Mouse (Mus musculus) MEL (cell line): ENCODE measurements at regions not wholly inside any gene's neighbourhood (a gene's known extent, or its start where the extent isn't known, plus 50 kb on each side); places are given as distances from the start of the nearest gene placed in this dataset.

ENCODE experiments used
- DNase-seq: peaks from one replicate; pipeline ENCODE4 v3.0.0; 2011; ENCODE audit warnings: low read depth, low spot score
- H3K27ac ChIP-seq: 2 replicates; pipeline ENCODE4 v1.5.1; 2012; ENCODE audit warnings: low read depth, mild to moderate bottlenecking, control low read depth, low read length, moderate library complexity; ENCODE audit not compliant: control insufficient read depth
- H3K27me3 ChIP-seq, 2 experiments: fragments of 150-350 bp in 1 of 2; sonication (generic) in 1 of 2; 2 replicates each; pipeline ENCODE4 v1.6.1; 2012; ENCODE audit warnings: low read length in 2 of 2, mild to moderate bottlenecking in 2 of 2, improper control_type of control experiment in 1 of 2, moderate library complexity in 1 of 2; ENCODE audit not compliant: insufficient read depth in 2 of 2, control insufficient read depth in 1 of 2
- H3K36me3 ChIP-seq, 2 experiments: 2 replicates each; pipeline ENCODE4 v1.6.1; 2012 to 2014; ENCODE audit warnings: low read length in 2 of 2, improper control_type of control experiment in 1 of 2, inconsistent platforms in 1 of 2, mild to moderate bottlenecking in 1 of 2; ENCODE audit not compliant: insufficient read depth in 2 of 2, control insufficient read depth in 1 of 2
- H3K4me1 ChIP-seq, 2 experiments: fragments of 150-350 bp in 1 of 2; sonication (generic) in 1 of 2; 2 replicates each; pipeline ENCODE4 v1.6.1; 2012; ENCODE audit warnings: low read length in 2 of 2, improper control_type of control experiment in 1 of 2, mild to moderate bottlenecking in 1 of 2; ENCODE audit not compliant: insufficient read depth in 2 of 2, control insufficient read depth in 1 of 2
- H3K4me3 ChIP-seq, 2 experiments: fragments of 150-350 bp in 1 of 2; sonication (generic) in 1 of 2; 2 replicates each; pipeline ENCODE4 v1.5.1; 2012; ENCODE audit warnings: low read depth in 2 of 2, low read length in 2 of 2, mild to moderate bottlenecking in 2 of 2, moderate library complexity in 2 of 2, control low read depth in 1 of 2, improper control_type of control experiment in 1 of 2; ENCODE audit not compliant: control insufficient read depth in 1 of 2, insufficient read depth in 1 of 2
- H3K79me2 ChIP-seq: 2 replicates; pipeline ENCODE4 v1.6.1; 2012; ENCODE audit warnings: mild to moderate bottlenecking, low read length, moderate library complexity; ENCODE audit not compliant: control insufficient read depth, poor library complexity, insufficient read depth
- H3K9ac ChIP-seq: 2 replicates; pipeline ENCODE4 v1.6.1; 2012; ENCODE audit warnings: low read depth, mild to moderate bottlenecking, control low read depth, low read length, moderate library complexity; ENCODE audit not compliant: control insufficient read depth, poor library complexity, severe bottlenecking
- H3K9me3 ChIP-seq: fragments of 150-350 bp; sonication (generic); replicated peaks from 2 replicates; pipeline ENCODE4 v1.6.1; 2012; ENCODE audit warnings: mild to moderate bottlenecking, low read length, improper control_type of control experiment, moderate library complexity; ENCODE audit not compliant: insufficient read depth
- CHD2 ChIP-seq: IDR thresholded peaks from 2 replicates; pipeline ENCODE4 v1.6.1; 2011; ENCODE audit warnings: low read length, improper control_type of control experiment
- CTCF ChIP-seq, 3 experiments: IDR thresholded peaks in 2 of 3; conservative IDR thresholded peaks in 1 of 3; 2 replicates each; pipeline ENCODE4 v1.5.1; 2011 to 2012; ENCODE audit warnings: low read length in 3 of 3, low read depth in 2 of 3, mild to moderate bottlenecking in 2 of 3, improper control_type of control experiment in 1 of 3, inconsistent platforms in 1 of 3, mixed read lengths in 1 of 3, moderate library complexity in 1 of 3; ENCODE audit not compliant: control insufficient read depth in 1 of 3, insufficient read depth in 1 of 3, poor library complexity in 1 of 3, severe bottlenecking in 1 of 3
- GABPA ChIP-seq: IDR thresholded peaks from 2 replicates; pipeline ENCODE4 v1.6.1; 2012; ENCODE audit warnings: low read depth, mild to moderate bottlenecking, inconsistent platforms, low read length, improper control_type of control experiment, moderate library complexity
- HCFC1 ChIP-seq: IDR thresholded peaks from 2 replicates; pipeline ENCODE4 v1.6.1; 2012; ENCODE audit warnings: low read depth, mild to moderate bottlenecking, inconsistent platforms, low read length, improper control_type of control experiment, moderate library complexity
- MAX ChIP-seq: IDR thresholded peaks from 2 replicates; pipeline ENCODE4 v1.6.1; 2011; ENCODE audit warnings: low read length, improper control_type of control experiment
- MAZ ChIP-seq: IDR thresholded peaks from 2 replicates; pipeline ENCODE4 v1.6.1; 2012; ENCODE audit warnings: low read depth, mild to moderate bottlenecking, inconsistent platforms, low read length, improper control_type of control experiment
- MEF2A ChIP-seq: IDR thresholded peaks from 2 replicates; pipeline ENCODE4 v1.6.1; 2014; ENCODE audit warnings: low read depth, mild to moderate bottlenecking, inconsistent platforms, low read length, improper control_type of control experiment; ENCODE audit not compliant: poor library complexity, insufficient replicate concordance, severe bottlenecking; ENCODE audit errors: extremely low read depth
- MYC ChIP-seq: IDR thresholded peaks from 2 replicates; pipeline ENCODE4 v1.6.1; 2011; ENCODE audit warnings: low read depth, mild to moderate bottlenecking, low read length, improper control_type of control experiment, moderate library complexity
- POLR2AphosphoS5 ChIP-seq: IDR thresholded peaks from 2 replicates; pipeline ENCODE4 v1.6.1; 2012; ENCODE audit warnings: low read depth, borderline replicate concordance, mild to moderate bottlenecking, inconsistent platforms, low read length, moderate library complexity, mixed read lengths
- RAD21 ChIP-seq: IDR thresholded peaks from 2 replicates; pipeline ENCODE4 v1.6.1; 2011; ENCODE audit warnings: mild to moderate bottlenecking, low read depth, low read length, improper control_type of control experiment
- RCOR1 ChIP-seq: IDR thresholded peaks from 2 replicates; pipeline ENCODE4 v1.6.1; 2012; ENCODE audit warnings: low read depth, mild to moderate bottlenecking, inconsistent platforms, low read length, improper control_type of control experiment
- SMC3 ChIP-seq: IDR thresholded peaks from 2 replicates; pipeline ENCODE4 v1.6.1; 2011; ENCODE audit warnings: low read depth, low read length, improper control_type of control experiment
- TAL1 ChIP-seq: IDR thresholded peaks from 2 replicates; pipeline ENCODE4 v1.6.1; 2012; ENCODE audit warnings: mild to moderate bottlenecking, inconsistent platforms, low read length, moderate library complexity, mixed read lengths
- UBTF ChIP-seq: IDR thresholded peaks from 2 replicates; pipeline ENCODE4 v1.6.1; 2012; ENCODE audit warnings: low read depth, mild to moderate bottlenecking, inconsistent platforms, low read length, improper control_type of control experiment, moderate library complexity, borderline replicate concordance; ENCODE audit not compliant: insufficient read depth
- USF2 ChIP-seq, 2 experiments: IDR thresholded peaks; 2 replicates each; pipeline ENCODE4 v1.6.1; 2011 to 2012; ENCODE audit warnings: improper control_type of control experiment in 2 of 2, low read length in 2 of 2, borderline replicate concordance in 1 of 2, inconsistent platforms in 1 of 2, low read depth in 1 of 2, mild to moderate bottlenecking in 1 of 2; ENCODE audit not compliant: insufficient read depth in 1 of 2
- ZKSCAN1 ChIP-seq: IDR thresholded peaks from 2 replicates; pipeline ENCODE4 v1.6.1; 2012; ENCODE audit warnings: low read depth, mild to moderate bottlenecking, inconsistent platforms, low read length, improper control_type of control experiment, moderate library complexity

DNA sequence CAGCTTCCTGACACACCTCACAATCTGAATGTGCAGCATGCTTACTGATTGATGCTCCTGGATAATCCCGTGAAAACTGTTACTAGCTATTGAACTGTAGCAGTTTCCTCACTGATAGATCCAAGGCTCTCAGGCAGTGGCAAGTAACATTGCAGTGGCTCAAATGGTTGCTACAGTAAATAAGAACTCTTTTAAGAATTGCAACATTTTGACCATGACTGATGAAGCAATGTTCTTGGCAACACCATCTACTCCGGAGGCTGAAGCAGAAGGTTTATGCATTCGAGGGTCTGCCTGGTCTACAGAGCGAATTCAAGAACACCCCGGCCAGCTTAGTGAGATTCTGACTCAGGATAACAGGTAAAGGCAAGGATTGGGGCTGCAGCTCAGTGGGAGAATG, 264.7 kb downstream of the Pax3 start:
- H3K9me3 ChIP-seq = no peaks in the 10 kb centered on the region
- no peak overlapping the region for H3K9ac ChIP-seq
- H3K27me3 ChIP-seq = no peaks in the 10 kb centered on the region
- H3K4me3 ChIP-seq = no peak overlapping the region
- H3K4me1 ChIP-seq = no peaks in the 10 kb centered on the region
- no peak for DNase-seq
- no peaks in the 10 kb centered on the region for H3K36me3 ChIP-seq
- H3K27ac ChIP-seq = no peak overlapping the region
- TF ChIP-seq CHD2 = no peak
- TF ChIP-seq GABPA = no peak
- no peak for TF ChIP-seq TAL1
- no peak for TF ChIP-seq RAD21
- TF ChIP-seq MAX = no peak
- no peak for TF ChIP-seq POLR2AphosphoS5
- TF ChIP-seq MEF2A = no peak
- no peak for TF ChIP-seq ZKSCAN1
- no peak for TF ChIP-seq UBTF
- no peak for TF ChIP-seq RCOR1
- TF ChIP-seq SMC3 = no peak
- no peak for TF ChIP-seq HCFC1
- no peak for TF ChIP-seq MYC
- no peak for TF ChIP-seq MAZ
- H3K79me2 ChIP-seq = no peaks in the 10 kb centered on the region

DNA sequence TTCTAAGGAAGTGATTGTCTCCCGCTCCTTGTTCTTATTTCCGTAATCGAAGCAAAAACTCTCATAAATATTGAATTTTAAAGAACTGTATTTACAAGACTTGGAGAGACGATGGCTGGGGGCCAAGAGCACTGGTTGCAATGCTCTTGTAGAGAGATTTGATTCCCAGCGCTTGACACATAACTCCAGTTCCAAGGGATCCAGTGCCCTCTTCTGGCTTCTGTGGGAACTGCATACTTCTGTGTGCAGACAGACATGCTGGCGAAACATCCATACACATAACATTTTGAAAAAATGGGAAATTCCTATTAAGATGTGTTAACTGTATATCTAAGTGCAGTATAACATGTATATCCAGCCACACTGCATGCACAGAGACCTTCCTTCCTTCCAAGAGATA, 266.3 kb downstream of the Pax3 start:
- Histone ChIP-seq H3K4me1 (no peaks in the 10 kb centered on the region), H3K27ac (no peak overlapping the region), H3K9me3 (no peaks in the 10 kb centered on the region), H3K79me2 (no peaks in the 10 kb centered on the region), H3K27me3 (no peaks in the 10 kb centered on the region), H3K36me3 (no peaks in the 10 kb centered on the region), H3K4me3 (no peak overlapping the region), H3K9ac (no peak overlapping the region)
- peak; percentile 10 for DNase-seq
- TF ChIP-seq CTCF (IDR thresholded peaks at IDR 0.05 in 2 of 3, conservative IDR thresholded peaks at IDR 0.05 in 1 of 3; ENCODE audit: control insufficient read depth in 1 of 3, insufficient read depth in 1 of 3, low read depth in 2 of 3, low read length in 3 of 3, poor library complexity in 1 of 3, severe bottlenecking in 1 of 3) (peak; percentile 15 to 23 (median 16); a peak in 4 of 6 replicates), USF2 (IDR thresholded peaks at IDR 0.05; ENCODE audit: borderline replicate concordance in 1 of 2, insufficient read depth in 1 of 2, low read depth in 1 of 2, low read length in 2 of 2) (no peak), RAD21 (peak; percentile 9)
